Mouse (Mus musculus) heart, embryonic 16.5 days (tissue): Measurements from ENCODE around the gene Rmdn3. TPM values are rescaled to one million over a fixed set of nuclear protein-coding genes. Genes with fewer than 3 reads are reported as not detected.

Experiments
- ATAC-seq: fragments of 200-750 bp; cut with Nextera tagmentation; replicated peaks from 2 replicates; pipeline ENCODE4 v1.8.0; 2017; ENCODE audit warnings: moderate number of reproducible peaks; ENCODE audit not compliant: insufficient read depth, low FRiP score; ENCODE audit errors: extremely low read depth
- H3K27ac ChIP-seq: fragments of 300-500 bp; sonication (generic); 2 replicates; pipeline ENCODE4 v1.5.1; 2014; ENCODE audit warnings: mild to moderate bottlenecking, low read length, control low read depth, moderate library complexity
- H3K27me3 ChIP-seq: fragments of 300-500 bp; sonication (generic); 2 replicates; pipeline ENCODE4 v1.6.1; 2014; ENCODE audit warnings: low read length, mixed read lengths; ENCODE audit not compliant: control insufficient read depth, insufficient read depth
- H3K36me3 ChIP-seq: fragments of 300-500 bp; sonication (generic); 2 replicates; pipeline ENCODE4 v1.6.1; 2014; ENCODE audit not compliant: control insufficient read depth, insufficient read depth
- H3K4me1 ChIP-seq: fragments of 300-500 bp; sonication (generic); 2 replicates; pipeline ENCODE4 v1.6.1; 2014; ENCODE audit warnings: low read length, mixed read lengths; ENCODE audit not compliant: control insufficient read depth, insufficient read depth
- H3K4me2 ChIP-seq: fragments of 300-500 bp; sonication (generic); 2 replicates; pipeline ENCODE4 v1.6.1; 2014; ENCODE audit warnings: low read depth, mild to moderate bottlenecking, control low read depth, low read length
- H3K4me3 ChIP-seq: fragments of 300-500 bp; sonication (generic); 2 replicates; pipeline ENCODE4 v1.5.1; 2014; ENCODE audit warnings: mild to moderate bottlenecking, control low read depth, low read length
- H3K9ac ChIP-seq: fragments of 300-500 bp; sonication (generic); 2 replicates; pipeline ENCODE4 v1.6.1; 2014; ENCODE audit warnings: low read length, control low read depth
- H3K9me3 ChIP-seq: fragments of 300-500 bp; sonication (generic); replicated peaks from 2 replicates; pipeline ENCODE4 v1.6.1; 2016; ENCODE audit warnings: low read length; ENCODE audit not compliant: control insufficient read depth
- WGBS: fragments of 180-500 bp; shearing (Covaris S2); extraction: QIAGEN DNeasy Blood & Tissue Kit; methylation state at CpG from one replicate; pipeline ENCODE4 v1.1.7; 2014; 5-methylcytosine and 5-hydroxymethylcytosine counted together
- polyA plus RNA-seq: library from polyadenylated mRNA; unstranded; fragments of >200 nt; fragmentation: Nextera tagmentation; extraction: Ambion mirVana; gene quantifications from 2 replicates; pipeline ENCODE4 v1.2.1, GENCODE M21; 2015

Rmdn3 gene
- polyA plus RNA-seq, 1 experiment from 2014 or later, result 28.4 TPM

DNA sequence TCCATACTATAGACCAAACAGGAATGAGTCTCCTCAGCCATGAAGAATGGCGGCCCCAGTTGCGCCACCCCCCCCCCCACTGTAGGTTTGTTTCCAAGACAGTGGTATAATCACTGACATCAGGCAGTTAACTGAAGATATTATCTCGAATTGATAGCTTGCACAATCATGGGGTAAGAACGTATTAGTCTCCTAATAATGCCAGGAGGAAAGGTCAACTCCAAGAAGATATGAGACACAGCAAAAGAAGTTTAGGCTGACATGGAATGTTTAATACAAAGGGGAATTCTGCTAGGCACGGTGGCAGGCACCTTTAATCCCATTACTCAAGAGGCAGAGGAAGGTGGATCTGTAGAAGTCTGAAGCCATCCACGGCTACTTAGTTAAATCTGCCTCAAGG is 10.4 kb downstream of the Rmdn3 start:
- no peak for ATAC-seq
- no peak overlapping the region for H3K4me3 ChIP-seq
- 75% methylated on average over 6 of the region's 6 CpGs for WGBS
- peaks cover 57% of the 10 kb centered on the region for H3K36me3 ChIP-seq
- H3K9ac ChIP-seq, result no peak overlapping the region
- peaks cover 4% of the 10 kb centered on the region for H3K9me3 ChIP-seq
- no peaks in the 10 kb centered on the region for H3K27me3 ChIP-seq
- no peaks in the 10 kb centered on the region for H3K4me1 ChIP-seq
- H3K4me2 ChIP-seq, result no peak overlapping the region
- H3K27ac ChIP-seq, result no peak overlapping the region

DNA sequence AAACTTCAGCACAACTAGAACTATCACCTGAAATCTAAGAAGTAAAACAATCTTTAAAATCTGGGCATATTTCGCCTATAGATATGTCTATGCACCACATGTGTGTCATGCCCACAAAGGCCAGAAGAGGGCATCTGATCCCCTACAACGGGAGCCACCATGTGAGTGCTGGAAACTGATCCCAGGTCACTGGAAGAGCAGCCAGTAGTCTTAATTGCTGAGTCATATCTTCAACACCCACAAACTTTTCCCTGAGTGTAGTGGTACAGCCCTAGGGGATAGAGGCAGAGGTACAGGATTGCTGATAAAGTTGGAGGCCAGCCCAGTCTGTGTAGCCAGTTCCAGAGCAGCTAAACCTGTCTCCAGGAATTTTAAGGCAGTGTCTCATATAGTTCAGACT is 11.6 kb downstream of the Rmdn3 start:
- no peaks in the 10 kb centered on the region for H3K4me1 ChIP-seq
- no peak overlapping the region for H3K9ac ChIP-seq
- WGBS, result 88% methylated on average over 2 of the region's 2 CpGs
- no peaks in the 10 kb centered on the region for H3K27me3 ChIP-seq
- no peak overlapping the region for H3K4me3 ChIP-seq
- H3K27ac ChIP-seq, result no peak overlapping the region
- no peak overlapping the region for H3K4me2 ChIP-seq
- no peak for ATAC-seq
- peaks cover 56% of the 10 kb centered on the region for H3K36me3 ChIP-seq
- H3K9me3 ChIP-seq, result peaks cover 4% of the 10 kb centered on the region

DNA sequence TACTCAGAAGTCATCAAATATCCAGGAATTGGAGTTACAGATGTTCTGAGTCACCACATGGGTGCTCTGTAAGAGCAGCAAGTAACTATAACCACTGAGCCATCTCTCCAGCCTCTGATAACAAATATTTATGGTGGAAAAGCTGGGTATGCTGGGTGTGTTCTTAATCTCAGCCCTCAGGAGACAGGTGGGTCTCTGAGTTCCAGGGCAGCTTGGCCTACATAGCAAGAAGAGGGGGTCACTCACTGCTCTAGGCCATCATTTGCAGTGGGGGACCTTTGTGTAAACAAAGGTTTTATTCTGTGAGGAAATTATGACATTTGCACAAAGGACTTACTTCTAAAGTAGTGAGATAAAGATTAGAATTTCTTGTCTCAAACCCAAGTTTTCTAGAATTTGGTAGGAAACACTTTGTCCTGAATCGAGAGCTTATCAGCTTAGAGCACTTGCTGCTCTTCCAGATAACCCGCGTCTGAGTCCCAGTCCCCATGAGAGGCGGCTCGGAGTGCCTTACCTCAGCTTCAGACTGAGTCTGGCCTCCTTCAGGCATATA is 20.4 kb downstream of the Rmdn3 start:
- Histone ChIP-seq H3K4me2 (no peak overlapping the region), H3K9me3 (no peaks in the 10 kb centered on the region), H3K4me3 (no peak overlapping the region), H3K36me3 (peaks cover 40% of the 10 kb centered on the region), H3K27ac (no peak overlapping the region), H3K9ac (no peak overlapping the region), H3K27me3 (no peaks in the 10 kb centered on the region), H3K4me1 (no peaks in the 10 kb centered on the region)
- no peak for ATAC-seq
- 33% methylated on average over 5 of the region's 5 CpGs for WGBS

DNA sequence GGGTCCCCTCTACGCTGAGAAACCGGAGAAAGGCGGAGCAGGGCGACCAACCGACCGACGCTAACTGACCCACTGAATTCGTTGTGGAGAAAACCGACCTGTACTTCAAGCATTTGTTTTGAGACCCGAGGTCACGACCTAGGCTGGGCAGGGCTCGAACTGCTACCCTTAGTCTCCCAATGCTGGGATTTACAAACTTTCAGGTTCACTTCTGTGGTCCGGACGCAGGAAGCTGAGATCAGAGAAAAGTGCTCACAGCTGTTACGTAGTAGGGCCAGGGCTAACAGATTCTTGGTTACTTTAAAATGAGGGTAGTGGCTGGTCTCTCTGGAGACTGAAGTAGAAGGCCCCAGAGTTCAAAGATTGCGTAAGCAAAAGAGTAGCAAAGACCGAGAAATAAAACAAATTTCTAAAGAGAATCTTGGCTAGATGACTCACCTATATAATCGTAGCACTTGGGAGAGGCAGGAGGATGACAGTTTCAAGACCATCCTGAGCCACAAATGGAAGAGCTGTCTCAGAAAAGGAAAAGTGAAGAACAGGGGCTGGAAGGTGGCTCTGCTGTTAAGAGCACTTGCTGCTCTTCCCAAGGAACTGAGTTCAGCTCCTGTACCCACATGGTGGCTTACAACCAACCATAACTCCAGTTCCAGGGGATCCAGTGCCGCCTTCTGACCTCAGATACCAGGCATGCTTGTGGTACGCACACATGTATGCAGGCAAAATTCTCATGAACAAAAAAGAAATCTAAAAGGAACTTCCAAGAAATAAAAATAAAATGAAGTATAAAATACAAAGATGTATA is 43.5 kb downstream of the Rmdn3 start:
- H3K36me3 ChIP-seq, result 0 out of 2 replicates have a peak, but pooled peaks cover 2% of the 10 kb centered on the region
- no peaks in the 10 kb centered on the region for H3K27me3 ChIP-seq
- 10% methylated on average over 20 of the region's 20 CpGs for WGBS
- peaks cover 5% of the 10 kb centered on the region; the same call in 1 of the 2 replicates for H3K4me1 ChIP-seq
- no peaks in the 10 kb centered on the region for H3K9me3 ChIP-seq
- no peak for ATAC-seq
- H3K4me2 ChIP-seq, result peak overlapping the region; percentile 77
- H3K27ac ChIP-seq, result no peak overlapping the region
- peak overlapping the region; percentile 82 for H3K9ac ChIP-seq
- H3K4me3 ChIP-seq, result peak overlapping the region; percentile 74

DNA sequence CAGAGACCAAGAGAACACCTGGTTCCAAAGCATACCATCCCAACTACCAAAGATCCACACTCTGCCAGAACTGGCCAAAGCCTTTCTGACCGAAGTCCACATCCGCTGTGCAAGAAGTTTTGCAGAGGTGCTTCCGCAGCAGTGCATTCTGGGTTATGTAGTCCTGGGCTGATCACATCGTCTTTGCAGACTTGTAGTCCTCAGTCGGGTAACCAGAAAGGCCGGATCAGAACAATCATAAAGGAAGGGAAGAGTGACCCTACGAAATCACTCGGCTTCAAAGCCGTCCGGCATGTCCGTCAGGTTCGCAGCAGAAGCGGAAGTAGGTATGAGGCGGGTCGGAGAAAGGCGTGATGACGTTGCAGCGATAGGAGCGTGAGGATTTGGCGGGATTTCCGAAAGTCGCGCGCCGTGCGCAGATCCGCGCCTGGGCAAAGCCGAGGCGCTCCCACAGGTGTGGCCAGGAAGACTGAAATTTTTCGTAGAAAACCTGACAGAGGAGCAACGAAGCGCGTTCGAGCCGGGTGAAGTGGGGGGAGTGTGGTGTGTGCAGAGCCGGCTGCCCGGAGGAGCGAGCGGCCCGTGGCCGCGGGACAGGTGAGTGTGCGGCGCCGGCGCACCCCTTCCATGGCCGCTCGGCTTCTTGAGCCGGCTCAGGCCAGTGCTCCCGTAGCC is 44.3 kb downstream of the Rmdn3 start, which contains the start of gene Rad51:
Rad51 (plus strand) TSS at position 356 of the 675 bp plus-strand sequence.
- peak within 1 kb of the TSS; percentile 91 for H3K27ac ChIP-seq
- WGBS, result under 1% methylated on average over 51 of the region's 51 CpGs
- peak within 1 kb of the TSS; percentile 77 for H3K4me2 ChIP-seq

DNA sequence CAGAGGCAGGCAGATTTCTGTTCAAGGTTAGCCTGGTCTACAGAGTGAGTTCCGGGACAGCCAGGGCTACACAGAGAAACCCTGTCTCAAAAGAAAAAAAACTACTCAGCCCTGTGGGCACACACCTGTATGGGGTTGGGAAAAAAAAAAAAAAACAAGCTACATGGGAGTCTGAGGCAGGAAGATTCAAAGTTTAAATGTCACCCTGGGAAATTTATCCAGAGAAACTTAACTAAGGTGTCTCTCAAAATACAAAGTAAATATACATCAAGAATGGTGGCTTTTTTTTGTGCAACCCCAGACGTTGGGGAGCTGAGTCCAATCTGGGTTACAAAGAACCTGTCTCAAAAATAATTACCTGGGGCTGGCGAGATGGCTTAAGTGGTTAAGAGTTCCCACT is 45.8 kb downstream of the Rmdn3 start:
- Histone ChIP-seq H3K4me2 (no peak overlapping the region), H3K9ac (no peak overlapping the region), H3K27ac (no peak overlapping the region), H3K36me3 (0 out of 2 replicates have a peak, but pooled peaks cover 6% of the 10 kb centered on the region), H3K4me1 (peaks cover 5% of the 10 kb centered on the region; the same call in 1 of the 2 replicates), H3K4me3 (no peak overlapping the region), H3K27me3 (no peaks in the 10 kb centered on the region), H3K9me3 (no peaks in the 10 kb centered on the region)
- no peak for ATAC-seq
- 97% methylated on average over 3 of the region's 3 CpGs for WGBS

More for the DNA sequence above, 44.3 kb downstream of the Rmdn3 start, which contains the start of gene Rad51:
- Histone ChIP-seq H3K4me1 (peaks cover 5% of the 10 kb centered on the region; the same call in 1 of the 2 replicates), H3K9me3 (no peaks in the 10 kb centered on the region), H3K27me3 (no peaks in the 10 kb centered on the region), H3K9ac (peak within 1 kb of the TSS; percentile 82), H3K4me3 (peak within 1 kb of the TSS; percentile 74), H3K36me3 (0 out of 2 replicates have a peak, but pooled peaks cover 2% of the 10 kb centered on the region)
- ATAC-seq, result peak; percentile 91

DNA sequence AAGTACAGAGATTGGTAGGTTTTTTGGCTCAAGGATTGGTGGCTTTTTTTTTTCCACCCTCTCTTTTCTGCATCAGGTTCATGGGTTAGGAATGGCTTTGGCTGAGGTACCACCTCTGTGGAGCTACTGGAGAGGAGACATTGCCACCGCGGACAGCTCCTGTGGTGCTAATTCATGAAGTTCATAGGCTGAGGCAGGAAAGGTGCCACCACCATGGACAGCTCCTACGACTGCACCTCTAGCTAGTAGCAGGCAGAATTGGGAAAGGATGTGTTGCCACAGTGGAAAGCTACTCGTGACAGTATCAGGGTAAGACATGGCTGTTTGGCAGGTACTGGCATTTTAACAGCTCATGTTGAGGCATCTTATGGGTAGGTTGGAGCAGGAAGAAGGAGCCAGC is 48.3 kb downstream of the Rmdn3 start:
- H3K4me2 ChIP-seq, result no peak overlapping the region
- no peak for ATAC-seq
- H3K27ac ChIP-seq, result no peak overlapping the region
- no peak overlapping the region for H3K4me3 ChIP-seq
- H3K36me3 ChIP-seq, result peaks cover 12% of the 10 kb centered on the region
- WGBS, result 40% methylated on average over 4 of the region's 4 CpGs
- no peaks in the 10 kb centered on the region for H3K27me3 ChIP-seq
- no peaks in the 10 kb centered on the region for H3K9me3 ChIP-seq
- no peak overlapping the region for H3K9ac ChIP-seq
- H3K4me1 ChIP-seq, result peaks cover 5% of the 10 kb centered on the region; the same call in 1 of the 2 replicates

DNA sequence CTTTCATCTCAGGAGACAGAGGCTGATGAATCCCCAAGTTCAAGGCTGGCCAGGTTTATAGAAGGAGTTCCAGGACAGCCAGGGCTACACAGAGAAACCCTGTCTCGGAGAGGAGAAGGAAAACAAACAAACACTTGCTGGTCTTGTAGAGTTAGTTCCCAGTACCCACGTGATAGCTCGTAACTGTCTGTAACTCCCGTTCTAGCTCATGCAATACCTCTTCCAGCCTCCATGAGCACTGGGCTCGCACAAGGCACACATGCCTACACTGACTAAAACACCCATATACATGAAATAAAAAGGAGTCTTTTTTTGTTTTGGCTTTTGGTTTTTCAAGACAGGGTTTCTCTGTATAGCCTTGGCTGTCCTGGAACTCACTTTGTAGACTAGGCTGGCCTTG is 50.3 kb downstream of the Rmdn3 start:
- WGBS, result 78% methylated on average over 5 of the region's 5 CpGs
- Histone ChIP-seq H3K9me3 (no peaks in the 10 kb centered on the region), H3K4me2 (no peak overlapping the region), H3K27me3 (no peaks in the 10 kb centered on the region), H3K27ac (no peak overlapping the region), H3K36me3 (peaks cover 26% of the 10 kb centered on the region), H3K4me1 (0 out of 2 replicates have a peak, but pooled peaks cover under 1% of the 10 kb centered on the region), H3K9ac (no peak overlapping the region), H3K4me3 (no peak overlapping the region)
- ATAC-seq, result no peak

DNA sequence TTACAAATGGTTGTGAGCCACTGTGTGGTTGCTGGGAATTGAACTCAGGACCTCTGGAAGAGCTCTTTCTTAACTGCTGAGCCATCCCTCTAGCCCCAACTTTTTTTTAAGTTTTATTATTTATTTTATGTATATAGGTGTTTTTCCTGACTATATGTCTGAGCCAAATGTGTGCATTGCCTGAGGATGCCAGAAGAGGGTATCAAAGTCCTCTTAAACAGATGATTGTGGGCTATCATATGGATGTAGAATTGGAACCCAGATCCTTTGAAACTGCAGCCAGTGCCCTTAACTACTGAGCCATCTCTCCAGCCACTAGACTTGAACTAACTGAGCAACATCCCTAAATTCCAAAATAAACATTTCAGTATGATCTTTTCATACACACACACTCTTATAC is 55.3 kb downstream of the Rmdn3 start:
- Histone ChIP-seq H3K4me2 (no peak overlapping the region), H3K27me3 (no peaks in the 10 kb centered on the region), H3K36me3 (peaks cover 34% of the 10 kb centered on the region)

More for the DNA sequence above, 55.3 kb downstream of the Rmdn3 start:
- no peak overlapping the region for H3K27ac ChIP-seq
- H3K4me3 ChIP-seq, result no peak overlapping the region
- ATAC-seq, result no peak
- no peaks in the 10 kb centered on the region for H3K9me3 ChIP-seq
- H3K4me1 ChIP-seq, result no peaks in the 10 kb centered on the region
- H3K9ac ChIP-seq, result no peak overlapping the region
